Mouse (Mus musculus) liver, postnatal 0 days (tissue): ENCODE measurements at regions not wholly inside any gene's neighbourhood (a gene's known extent, or its start where the extent isn't known, plus 50 kb on each side); places are given as distances from the start of the nearest gene placed in this dataset.

ENCODE experiments used
- ATAC-seq: fragments of 200-750 bp; cut with Nextera tagmentation; 2 replicates; pipeline ENCODE4 v1.8.0; 2017; ENCODE audit warnings: mild to moderate bottlenecking, moderate library complexity
- DNase-seq: peaks from one replicate; pipeline ENCODE4 v3.0.0-alpha.2; 2016
- H3K27ac ChIP-seq: fragments of 300-500 bp; sonication (generic); 2 replicates; pipeline ENCODE4 v1.5.1; 2014; ENCODE audit warnings: antibody characterized with exemption, moderate library complexity, mild to moderate bottlenecking, low read depth
- H3K27me3 ChIP-seq: fragments of 300-500 bp; sonication (generic); 2 replicates; pipeline ENCODE4 v1.6.1; 2014; ENCODE audit warnings: low read length, control low read depth, mixed read lengths; ENCODE audit not compliant: insufficient read depth
- H3K36me3 ChIP-seq: fragments of 300-500 bp; sonication (generic); replicated peaks from 2 replicates; pipeline ENCODE4 v1.6.1; 2014; ENCODE audit warnings: mild to moderate bottlenecking, control low read depth, low read length, moderate library complexity, mixed read lengths; ENCODE audit not compliant: insufficient read depth
- H3K4me1 ChIP-seq: fragments of 300-500 bp; sonication (generic); 2 replicates; pipeline ENCODE4 v1.6.1; 2014; ENCODE audit warnings: antibody characterized with exemption, mild to moderate bottlenecking, control low read depth; ENCODE audit not compliant: insufficient read depth
- H3K4me2 ChIP-seq: fragments of 300-500 bp; sonication (generic); 2 replicates; pipeline ENCODE4 v1.6.1; 2014; ENCODE audit warnings: low read depth, mild to moderate bottlenecking, low read length, moderate library complexity, mixed read lengths
- H3K4me3 ChIP-seq: fragments of 300-500 bp; sonication (generic); 2 replicates; pipeline ENCODE4 v1.5.1; 2014; ENCODE audit warnings: low read depth, low read length
- H3K9ac ChIP-seq: fragments of 300-500 bp; sonication (generic); replicated peaks from 2 replicates; pipeline ENCODE4 v1.6.1; 2014; ENCODE audit warnings: mild to moderate bottlenecking, moderate library complexity
- H3K9me3 ChIP-seq: fragments of 300-500 bp; sonication (generic); 2 replicates; pipeline ENCODE4 v1.6.1; 2016; ENCODE audit warnings: mild to moderate bottlenecking, control low read depth, low read length, mixed read lengths
- CTCF ChIP-seq: sonication (generic); IDR thresholded peaks from 2 replicates; pipeline ENCODE4 v1.5.1; 2016; ENCODE audit warnings: antibody characterized with exemption, low read depth
- EP300 ChIP-seq: IDR thresholded peaks from 2 replicates; pipeline ENCODE4 v1.6.1; 2016; ENCODE audit warnings: antibody characterized with exemption, low read depth, mild to moderate bottlenecking
- WGBS: fragments of 180-500 bp; shearing (Covaris S2); extraction: QIAGEN DNeasy Blood & Tissue Kit; methylation state at CpG from one replicate; pipeline ENCODE4 v1.1.7; 2014; ENCODE audit not compliant: insufficient replicate concordance; 5-methylcytosine and 5-hydroxymethylcytosine counted together

- Histone ChIP-seq H3K27me3 (no peaks in the 10 kb centered on the region), H3K4me2 (no peak overlapping the region), H3K9me3 (no peaks in the 10 kb centered on the region), H3K36me3 (no peaks in the 10 kb centered on the region), H3K9ac (no peak overlapping the region), H3K27ac (no peak overlapping the region), H3K4me1 (no peaks in the 10 kb centered on the region), H3K4me3 (no peak overlapping the region)
- 77% methylated on average over 10 of the region's 10 CpGs for WGBS
- TF ChIP-seq CTCF (no peak), EP300 (no peak)
- ATAC-seq (no peak), DNase-seq (no peak)
Observed at GRCm38 (mm10) chr11:63282541-63282940, 153.8 kb downstream of the Pmp22 start.

- Histone ChIP-seq H3K4me1 (no peaks in the 10 kb centered on the region), H3K4me2 (no peak overlapping the region), H3K27ac (no peak overlapping the region), H3K9me3 (no peaks in the 10 kb centered on the region), H3K4me3 (no peak overlapping the region), H3K27me3 (no peaks in the 10 kb centered on the region), H3K9ac (no peak overlapping the region), H3K36me3 (no peaks in the 10 kb centered on the region)
- 69% methylated on average over 2 of the region's 2 CpGs for WGBS
- no peak for DNase-seq
- no peak for ATAC-seq
- no peak for TF ChIP-seq EP300
Observed at GRCm38 (mm10) chr11:63286026-63286425, 157.2 kb downstream of the Pmp22 start.

GRCm38 (mm10) chr11:63287766-63288165 is 159.0 kb downstream of the Pmp22 start:
- H3K9ac ChIP-seq = no peak overlapping the region
- DNase-seq (no peak), ATAC-seq (no peak)
- no peaks in the 10 kb centered on the region for H3K9me3 ChIP-seq
- H3K36me3 ChIP-seq = no peaks in the 10 kb centered on the region
- H3K27ac ChIP-seq = no peak overlapping the region
- H3K4me1 ChIP-seq = no peaks in the 10 kb centered on the region
- no peak overlapping the region for H3K4me3 ChIP-seq
- no peak for TF ChIP-seq CTCF
- TF ChIP-seq EP300 = no peak
- WGBS = 78% methylated on average over 2 of the region's 2 CpGs
- H3K27me3 ChIP-seq = no peaks in the 10 kb centered on the region
- H3K4me2 ChIP-seq = no peak overlapping the region

- WGBS = 89% methylated on average over 13 of the region's 13 CpGs
- H3K9me3 ChIP-seq = no peaks in the 10 kb centered on the region
- H3K27me3 ChIP-seq = no peaks in the 10 kb centered on the region
- H3K4me3 ChIP-seq = no peak overlapping the region
- DNase-seq = no peak
- no peak overlapping the region for H3K27ac ChIP-seq
- H3K9ac ChIP-seq = no peak overlapping the region
- no peak overlapping the region for H3K4me2 ChIP-seq
- ATAC-seq = no peak
- no peak for TF ChIP-seq CTCF
- no peak for TF ChIP-seq EP300
- no peaks in the 10 kb centered on the region for H3K4me1 ChIP-seq
- H3K36me3 ChIP-seq = no peaks in the 10 kb centered on the region
Observed at GRCm38 (mm10) chr11:63290618-63291017, 161.8 kb downstream of the Pmp22 start.

GRCm38 (mm10) chr11:63293485-63293884 is 164.7 kb downstream of the Pmp22 start:
- Histone ChIP-seq H3K9ac (no peak overlapping the region), H3K4me1 (no peaks in the 10 kb centered on the region), H3K27ac (no peak overlapping the region), H3K36me3 (no peaks in the 10 kb centered on the region), H3K27me3 (no peaks in the 10 kb centered on the region), H3K4me3 (no peak overlapping the region), H3K9me3 (no peaks in the 10 kb centered on the region), H3K4me2 (no peak overlapping the region)
- 68% methylated on average over 4 of the region's 4 CpGs for WGBS
- ATAC-seq (no peak), DNase-seq (no peak)
- TF ChIP-seq CTCF = no peak
- no peak for TF ChIP-seq EP300

GRCm38 (mm10) chr11:63294476-63294875 is 165.7 kb downstream of the Pmp22 start:
- Histone ChIP-seq H3K27ac (no peak overlapping the region), H3K9ac (no peak overlapping the region), H3K4me3 (no peak overlapping the region), H3K36me3 (no peaks in the 10 kb centered on the region), H3K27me3 (no peaks in the 10 kb centered on the region), H3K4me1 (no peaks in the 10 kb centered on the region), H3K4me2 (no peak overlapping the region), H3K9me3 (no peaks in the 10 kb centered on the region)
- DNase-seq (no peak), ATAC-seq (no peak)
- TF ChIP-seq CTCF (no peak), EP300 (no peak)
- WGBS = 74% methylated on average over 3 of the region's 3 CpGs

- Histone ChIP-seq H3K4me2 (no peak overlapping the region), H3K9me3 (no peaks in the 10 kb centered on the region), H3K4me3 (no peak overlapping the region), H3K4me1 (no peaks in the 10 kb centered on the region), H3K36me3 (no peaks in the 10 kb centered on the region), H3K27ac (no peak overlapping the region), H3K9ac (no peak overlapping the region), H3K27me3 (no peaks in the 10 kb centered on the region)
- WGBS = 71% methylated on average over 3 of the region's 3 CpGs
- TF ChIP-seq CTCF (no peak), EP300 (no peak)
- ATAC-seq (no peak), DNase-seq (no peak)
Observed at GRCm38 (mm10) chr11:63296476-63296875, 167.7 kb downstream of the Pmp22 start.
